In the genomic region with DNA sequence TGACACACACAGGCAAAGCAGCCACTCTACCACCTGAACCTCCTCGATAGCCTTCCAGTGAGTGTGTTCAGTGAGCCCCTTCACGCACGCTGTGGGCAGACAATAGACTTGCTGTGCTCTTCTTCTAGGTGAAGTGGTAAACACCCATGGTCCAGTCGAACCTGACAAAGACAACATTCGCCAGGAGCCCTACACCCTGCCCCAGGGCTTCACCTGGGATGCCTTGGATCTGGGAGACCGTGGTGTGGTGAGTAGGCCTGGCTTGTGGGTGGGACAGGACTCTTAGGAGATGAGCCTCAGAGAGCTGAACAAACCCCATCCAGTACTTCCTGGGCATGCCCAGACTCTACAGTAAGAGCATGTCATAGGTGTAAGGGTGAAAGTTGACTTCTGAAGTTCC, we compare ENCODE assay signal across 18 mouse cellular contexts. TPM values are rescaled to one million over a fixed set of nuclear protein-coding genes. Genes with fewer than 3 reads are reported as not detected.
DNase-seq lines count a peak whose midpoint lies in the region; ATAC-seq and TF ChIP-seq lines count a peak whose summit lies in the region.
"Had no signal": no experiment of that assay in that cellular context is flagged by ENCODE, and none has a peak within 500 bp of the region (broad histone marks: within the 10 kb centered on the region; RNA-seq: fewer than 3 reads in every experiment).

No protein-coding gene starts in this region.

- no peaks in the 10 kb centered on the region for H3K9me3 ChIP-seq in heart, embryonic 13.5 days
- H3K9me3 ChIP-seq in CH12.LX (replicated peaks; ENCODE audit: low read length): no peaks in the 10 kb centered on the region
- H3K9me3 ChIP-seq in heart, postnatal 0 days (replicated peaks; ENCODE audit: control insufficient read depth, low read length): no peaks in the 10 kb centered on the region
- H3K9me3 ChIP-seq in liver, embryonic 12.5 days (replicated peaks): no peaks in the 10 kb centered on the region
- H3K9me3 ChIP-seq: hindbrain, embryonic 10.5 days; limb, embryonic 15.5 days; midbrain, embryonic 12.5 days had no signal

- no peak for TF ChIP-seq EP300 in CH12.LX (IDR thresholded peaks at IDR 0.05; ENCODE audit: low read length)
- no peak for TF ChIP-seq EP300 in heart, postnatal 0 days (IDR thresholded peaks at IDR 0.05; ENCODE audit: low read depth)

- peak overlapping the region; percentile 91 for H3K27ac ChIP-seq in heart, embryonic 13.5 days (replicated peaks)
- peak overlapping the region; percentile 21 for H3K27ac ChIP-seq in CH12.LX (ENCODE audit: insufficient read depth, low read depth)
- peak overlapping the region; percentile 82 for H3K27ac ChIP-seq in heart, postnatal 0 days (ENCODE audit: low read depth)
- no peak overlapping the region for H3K27ac ChIP-seq in liver, embryonic 12.5 days
- H3K27ac ChIP-seq: hindbrain, embryonic 10.5 days; limb, embryonic 15.5 days; midbrain, embryonic 12.5 days had no signal

- H3K9ac ChIP-seq in heart, embryonic 13.5 days: peak overlapping the region; percentile 67
- no peak overlapping the region for H3K9ac ChIP-seq in CH12.LX (ENCODE audit: insufficient read depth, low read depth)
- no peak overlapping the region for H3K9ac ChIP-seq in heart, postnatal 0 days (replicated peaks; ENCODE audit: low read depth, low read length)
- no peak overlapping the region for H3K9ac ChIP-seq in liver, embryonic 12.5 days
- H3K9ac ChIP-seq: forebrain, postnatal 0 days; limb, embryonic 15.5 days; liver, postnatal 0 days; midbrain, embryonic 12.5 days had no signal

- H3K4me3 ChIP-seq in heart, embryonic 13.5 days: no peak overlapping the region
- no peak overlapping the region for H3K4me3 ChIP-seq in C2C12 (ENCODE audit: insufficient read depth, poor library complexity, severe bottlenecking)
- H3K4me3 ChIP-seq in CH12.LX (replicated peaks in 1 of 3; ENCODE audit: low read depth in 2 of 3, low read length in 2 of 3, poor library complexity in 1 of 3): no peak overlapping the region
- H3K4me3 ChIP-seq in heart, postnatal 0 days (ENCODE audit: low read depth, low read length): no peak overlapping the region
- no peak overlapping the region for H3K4me3 ChIP-seq in liver, embryonic 12.5 days
- H3K4me3 ChIP-seq: hindbrain, embryonic 10.5 days; limb, embryonic 15.5 days; midbrain, embryonic 12.5 days had no signal

- dilution Hi-C loops in CH12.LX (cut with MboI; ENCODE audit: extremely low pct_ligation_motif_present, extremely low pct_unique_long_range_greater_than_20kb, low sequenced_read_pairs): no loop called here

- TF ChIP-seq CTCF in C2C12 (IDR thresholded peaks at IDR 0.05; ENCODE audit: control insufficient read depth, insufficient read depth, insufficient read length): no peak
- TF ChIP-seq CTCF in CH12.LX (conservative IDR thresholded peaks at IDR 0.05 in 1 of 2, IDR thresholded peaks at IDR 0.05 in 1 of 2; ENCODE audit: low read depth in 2 of 2, low read length in 2 of 2): no peak
- TF ChIP-seq CTCF in heart, postnatal 0 days (IDR thresholded peaks at IDR 0.05; ENCODE audit: low read depth): no peak

- no peak for TF ChIP-seq POLR2A in CH12.LX (IDR thresholded peaks at IDR 0.05; ENCODE audit: low read depth, low read length)

- ATAC-seq in heart, embryonic 13.5 days (ENCODE audit: extremely low read depth, insufficient number of reproducible peaks, low FRiP score, low TSS enrichment): no peak
- ATAC-seq in heart, postnatal 0 days (ENCODE audit: insufficient read depth, low read depth): no peak
- ATAC-seq in liver, embryonic 12.5 days: no peak
- ATAC-seq: CD4-positive, CD25-positive, alpha-beta regulatory T cell, adult 4 months; forebrain, postnatal 0 days; inflammation-experienced regulatory T-cells, adult 6 months had no signal

- WGBS in heart, embryonic 13.5 days: 84% methylated on average over 6 of the region's 6 CpGs
- 80% methylated on average over 6 of the region's 6 CpGs for WGBS in heart, postnatal 0 days
- 84% methylated on average over 6 of the region's 6 CpGs for WGBS in liver, embryonic 12.5 days (ENCODE audit: insufficient replicate concordance)

- H3K79me2 ChIP-seq in C2C12 (ENCODE audit: control insufficient read depth, insufficient read depth) (peaks cover 39% of the 10 kb centered on the region), CH12.LX (replicated peaks; ENCODE audit: control insufficient read depth, extremely low read depth, insufficient read depth, poor library complexity, severe bottlenecking) (no peaks in the 10 kb centered on the region; the same call in 1 of the 2 replicates)

- H3ac ChIP-seq in C2C12 (ENCODE audit: control insufficient read depth, insufficient read length, low read depth): peak overlapping the region; percentile 34

- H3K36me3 ChIP-seq in heart, embryonic 13.5 days: peaks cover 69% of the 10 kb centered on the region
- H3K36me3 ChIP-seq in C2C12 (ENCODE audit: control insufficient read depth, insufficient read depth) (peaks cover 76% of the 10 kb centered on the region), CH12.LX (replicated peaks in 1 of 2; ENCODE audit: control insufficient read depth in 1 of 2, insufficient read depth in 1 of 2, low read length in 1 of 2) (peaks cover 70 to 75% of the 10 kb centered on the region in 2 experiments)
- H3K36me3 ChIP-seq in heart, postnatal 0 days (replicated peaks; ENCODE audit: control insufficient read depth, insufficient read depth, low read length): peaks cover 47% of the 10 kb centered on the region
- H3K36me3 ChIP-seq in liver, embryonic 12.5 days: peaks cover 80% of the 10 kb centered on the region

- no peaks in the 10 kb centered on the region for H3K27me3 ChIP-seq in heart, embryonic 13.5 days (replicated peaks)
- H3K27me3 ChIP-seq in C2C12 (ENCODE audit: control insufficient read depth, insufficient read depth, insufficient read length) (no peaks in the 10 kb centered on the region), CH12.LX (replicated peaks) (no peaks in the 10 kb centered on the region)
- H3K27me3 ChIP-seq in heart, postnatal 0 days (ENCODE audit: control insufficient read depth, insufficient read depth, low read length): no peaks in the 10 kb centered on the region
- H3K27me3 ChIP-seq in liver, embryonic 12.5 days (replicated peaks): no peaks in the 10 kb centered on the region
- H3K27me3 ChIP-seq: limb, embryonic 15.5 days; midbrain, embryonic 12.5 days had no signal

- in situ Hi-C loops in CH12.LX (cut with MboI; ENCODE audit: low pct_ligation_motif_present, low pct_unique_long_range_greater_than_20kb, low sequenced_read_pairs): no loop called here

- no peak for DNase-seq in heart, adult 8-10 months (ENCODE audit: low spot score)
- DNase-seq in CH12.LX (ENCODE audit: extremely low read depth): no peak
- no peak for DNase-seq in heart, postnatal 0 days (ENCODE audit: low spot score)
- no peak for DNase-seq in natural killer cell, adult 2 months (ENCODE audit: low spot score in 2 of 2)
- DNase-seq: cerebellum, adult 11 months; forebrain, postnatal 0 days; kidney, adult 8-10 months; kidney, postnatal 25 days; liver, postnatal 0 days; thymus, adult 2 months had no signal

- H3K4me1 ChIP-seq in heart, embryonic 13.5 days: peaks cover 35% of the 10 kb centered on the region
- H3K4me1 ChIP-seq in CH12.LX (ENCODE audit: control insufficient read depth in 1 of 2, insufficient read depth in 2 of 2): peaks cover 10 to 48% of the 10 kb centered on the region in 2 experiments
- H3K4me1 ChIP-seq in heart, postnatal 0 days (ENCODE audit: control insufficient read depth, insufficient read depth): peaks cover 15% of the 10 kb centered on the region; the same call in 1 of the 2 replicates
- no peaks in the 10 kb centered on the region for H3K4me1 ChIP-seq in liver, embryonic 12.5 days
- H3K4me1 ChIP-seq: hindbrain, embryonic 10.5 days; limb, embryonic 15.5 days; midbrain, embryonic 12.5 days had no signal

- H3K4me2 ChIP-seq in heart, embryonic 13.5 days: peak overlapping the region; percentile 0; the same call in 1 of the 2 replicates
- no peak overlapping the region for H3K4me2 ChIP-seq in CH12.LX (ENCODE audit: insufficient read depth, low read depth, poor library complexity, severe bottlenecking)
- H3K4me2 ChIP-seq in heart, postnatal 0 days (ENCODE audit: low read depth, low read length): 0 out of 2 replicates have a peak overlapping the region, but pooled peaks have one; percentile 6
- H3K4me2 ChIP-seq in liver, embryonic 12.5 days: no peak overlapping the region
- H3K4me2 ChIP-seq: limb, embryonic 15.5 days; midbrain, embryonic 12.5 days had no signal

- no peak for TF ChIP-seq RAD21 in CH12.LX (IDR thresholded peaks at IDR 0.05; ENCODE audit: low read depth, low read length)

- peaks cover 12% of the 10 kb centered on the region for H3K79me3 ChIP-seq in C2C12 (ENCODE audit: low read depth)

RNA-seq across cellular contexts. Expression of a gene that starts 23.9 kb away (rescaled TPM):
- 95.9 and 101 TPM in 2 replicates for polyA plus RNA-seq in heart, embryonic 13.5 days (2015; fragmentation: Nextera tagmentation; extraction: Ambion mirVana)
- total RNA-seq in heart, adult 8-10 months (2022): 10 to 100 TPM; 54.2 to 95.5 (median 77.9) TPM
- polyA plus RNA-seq in C2C12 (2012; fragmentation: generic; extraction: Trizol): 185 TPM
- total RNA-seq in CH12.LX (2012; rRNA removed): 22.4 and 24.0 TPM in 2 replicates
- 7.8 and 8.8 TPM in 2 replicates for total RNA-seq in CH12.LX (2014; rRNA removed)
- 74.1 and 89.0 TPM in 2 replicates for polyA plus RNA-seq in CH12.LX (2012; ENCODE audit: insufficient read length, low read depth)
- total RNA-seq in heart, postnatal 0 days (2014; rRNA removed; ENCODE audit: low replicate concordance): 53.5 and 64.0 TPM in 2 replicates
- polyA plus RNA-seq in heart, postnatal 0 days (2015; fragmentation: Nextera tagmentation; extraction: Ambion mirVana): 45.2 and 50.4 TPM in 2 replicates
- 41.0 and 41.7 TPM in 2 replicates for polyA plus RNA-seq in liver, embryonic 12.5 days (2016; fragmentation: Nextera tagmentation; extraction: Ambion mirVana)

RNA-seq across cellular contexts. Expression of a gene that starts 24.1 kb away (rescaled TPM):
- polyA plus RNA-seq in heart, embryonic 13.5 days (2015; fragmentation: Nextera tagmentation; extraction: Ambion mirVana): 39.7 and 47.3 TPM in 2 replicates
- total RNA-seq in heart, adult 8-10 months (2022): 10 to 100 TPM; 67.2 to 74.7 (median 70.0) TPM
- polyA plus RNA-seq in C2C12 (2012; fragmentation: generic; extraction: Trizol): 64.9 TPM
- total RNA-seq in CH12.LX (2012; rRNA removed): 84.5 and 93.2 TPM in 2 replicates
- total RNA-seq in CH12.LX (2014; rRNA removed): 108 and 115 TPM in 2 replicates
- 205 and 208 TPM in 2 replicates for polyA plus RNA-seq in CH12.LX (2012; ENCODE audit: insufficient read length, low read depth)
- total RNA-seq in heart, postnatal 0 days (2014; rRNA removed; ENCODE audit: low replicate concordance): 47.6 and 63.6 TPM in 2 replicates
- polyA plus RNA-seq in heart, postnatal 0 days (2015; fragmentation: Nextera tagmentation; extraction: Ambion mirVana): 46.6 and 50.0 TPM in 2 replicates
- polyA plus RNA-seq in liver, embryonic 12.5 days (2016; fragmentation: Nextera tagmentation; extraction: Ambion mirVana): 47.9 and 54.8 TPM in 2 replicates

RNA-seq across cellular contexts. Expression of a gene that starts 49.4 kb away (rescaled TPM):
- polyA plus RNA-seq in heart, embryonic 13.5 days (2015; fragmentation: Nextera tagmentation; extraction: Ambion mirVana): 7.8 and 8.7 TPM in 2 replicates
- 10 to 100 TPM; 10.7 to 19.1 (median 12.1) TPM for total RNA-seq in heart, adult 8-10 months (2022)
- 27.6 TPM for polyA plus RNA-seq in C2C12 (2012; fragmentation: generic; extraction: Trizol)
- total RNA-seq in CH12.LX (2012; rRNA removed): 24.3 and 27.4 TPM in 2 replicates
- total RNA-seq in CH12.LX (2014; rRNA removed): 6.3 and 7.1 TPM in 2 replicates
- 9.7 and 11.3 TPM in 2 replicates for polyA plus RNA-seq in CH12.LX (2012; ENCODE audit: insufficient read length, low read depth)
- total RNA-seq in heart, postnatal 0 days (2014; rRNA removed; ENCODE audit: low replicate concordance): 27.0 and 38.9 TPM in 2 replicates
- 14.5 and 16.3 TPM in 2 replicates for polyA plus RNA-seq in heart, postnatal 0 days (2015; fragmentation: Nextera tagmentation; extraction: Ambion mirVana)
- polyA plus RNA-seq in liver, embryonic 12.5 days (2016; fragmentation: Nextera tagmentation; extraction: Ambion mirVana): 0.74 and 0.79 TPM in 2 replicates
- polyA plus RNA-seq: inflammation-experienced regulatory T-cells, adult 6 months had no signal

RNA-seq across cellular contexts. Expression of a gene that starts 49.4 kb away (rescaled TPM):
- 12.0 and 14.3 TPM in 2 replicates for polyA plus RNA-seq in heart, embryonic 13.5 days (2015; fragmentation: Nextera tagmentation; extraction: Ambion mirVana)
- 10 to 100 TPM; 24.1 to 39.8 (median 32.0) TPM for total RNA-seq in heart, adult 8-10 months (2022)
- polyA plus RNA-seq in C2C12 (2012; fragmentation: generic; extraction: Trizol) (23.0 TPM), CH12.LX (2012; ENCODE audit: insufficient read length, low read depth) (68.4 and 75.1 TPM in 2 replicates)
- total RNA-seq in CH12.LX (2012; rRNA removed) (60.9 and 62.6 TPM in 2 replicates), CH12.LX (2014; rRNA removed) (50.2 and 51.4 TPM in 2 replicates)
- 16.3 and 20.0 TPM in 2 replicates for total RNA-seq in heart, postnatal 0 days (2014; rRNA removed; ENCODE audit: low replicate concordance)
- polyA plus RNA-seq in heart, postnatal 0 days (2015; fragmentation: Nextera tagmentation; extraction: Ambion mirVana): 21.6 and 22.2 TPM in 2 replicates
- 40.6 and 46.1 TPM in 2 replicates for polyA plus RNA-seq in liver, embryonic 12.5 days (2016; fragmentation: Nextera tagmentation; extraction: Ambion mirVana)

Comparison
In these comparisons a context has a peak if more than half of its experiments do, and no peak if none do; other contexts are left out.
1. H3K4me2 ChIP-seq: peak in heart, embryonic 13.5 days (single experiment) and heart, postnatal 0 days (single experiment); none in CH12.LX (single experiment) and liver, embryonic 12.5 days (single experiment).